ENCODE assay signal across 8 mouse cellular contexts in the genomic region with DNA sequence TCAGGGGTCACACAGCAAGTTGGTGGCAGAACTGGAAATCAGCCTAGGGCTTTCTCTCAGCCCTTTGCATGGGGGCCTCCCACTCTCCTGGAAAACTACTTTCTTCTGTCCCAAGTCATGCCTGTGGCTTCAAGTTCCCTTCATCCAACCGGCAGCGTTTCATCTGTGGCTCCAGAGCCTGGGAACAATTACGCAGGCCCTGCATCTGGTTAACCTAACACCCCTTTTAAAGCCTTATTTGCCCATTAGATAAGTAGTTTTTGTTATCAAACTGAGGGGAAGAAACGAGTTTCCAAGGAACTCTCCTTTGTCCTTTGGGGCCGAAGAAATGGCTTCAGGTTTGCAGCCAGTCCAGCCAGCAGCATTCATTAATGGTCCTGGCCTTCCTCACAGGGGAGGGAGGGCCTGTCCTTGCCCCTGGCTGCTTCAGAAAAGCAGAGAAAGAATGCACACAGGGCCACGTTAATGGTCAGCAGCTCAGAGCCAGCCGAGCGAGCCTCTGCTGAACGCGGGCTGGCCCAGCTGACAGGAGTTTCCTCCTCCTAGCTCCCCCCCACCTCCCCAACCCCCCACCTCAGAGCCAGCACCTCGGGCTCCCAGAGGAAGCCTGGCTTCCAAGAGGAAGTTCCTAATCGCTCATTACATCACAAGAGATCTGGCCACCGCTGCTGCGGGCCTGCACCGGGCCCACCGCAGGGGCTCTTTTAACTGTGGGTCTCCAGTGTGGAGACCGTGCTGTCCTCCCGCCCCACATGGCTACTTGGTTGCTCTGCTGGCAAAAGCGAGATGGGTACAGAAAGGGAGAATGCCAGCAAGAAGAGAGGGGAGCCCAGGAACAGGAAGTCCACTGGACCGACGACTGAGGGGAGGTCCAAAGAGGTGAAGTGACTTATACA.
A peak's percentile ranks its signal among the peaks of the same experiment; 100 is the strongest.
DNase-seq lines count a peak whose midpoint lies in the region; ATAC-seq and TF ChIP-seq lines count a peak whose summit lies in the region.

No protein-coding gene starts in this region.

- no peak for TF ChIP-seq POLR2A in kidney, adult 2 months (IDR thresholded peaks at IDR 0.05; ENCODE audit: low read depth, low read length)

- peak overlapping the region; percentile 27 for H3K9ac ChIP-seq in forebrain, embryonic 16.5 days (replicated peaks; ENCODE audit: low read depth, low read length)

- no peak for TF ChIP-seq CTCF in kidney, adult 2 months (conservative IDR thresholded peaks at IDR 0.05; ENCODE audit: insufficient read depth, insufficient read length, low read depth, low read length)

- peak; percentile 19; the same call in 1 of the 2 replicates for ATAC-seq in forebrain, embryonic 16.5 days
- ATAC-seq in CD4-positive, CD25-positive, alpha-beta regulatory T cell, adult 4 months: no peak

- H3K27me3 ChIP-seq in forebrain, embryonic 16.5 days (replicated peaks; ENCODE audit: control insufficient read depth, insufficient read depth, low read length): no peaks in the 10 kb centered on the region
- no peaks in the 10 kb centered on the region for H3K27me3 ChIP-seq in kidney, adult 2 months (replicated peaks; ENCODE audit: control insufficient read depth, insufficient read depth, low read length)

- no peaks in the 10 kb centered on the region for H3K9me3 ChIP-seq in forebrain, embryonic 16.5 days (ENCODE audit: control insufficient read depth, low read length)

- peak overlapping the region; percentile 18 for H3K4me2 ChIP-seq in forebrain, embryonic 16.5 days (ENCODE audit: low read length)

- peaks cover 34% of the 10 kb centered on the region for H3K4me1 ChIP-seq in forebrain, embryonic 16.5 days (replicated peaks; ENCODE audit: control insufficient read depth, insufficient read depth, low read length)
- H3K4me1 ChIP-seq in kidney, adult 2 months (ENCODE audit: control insufficient read depth, insufficient read depth, low read length): peaks cover 47% of the 10 kb centered on the region

- peak overlapping the region; percentile 58 for H3K27ac ChIP-seq in forebrain, embryonic 16.5 days (ENCODE audit: low read length)
- H3K27ac ChIP-seq in kidney, adult 2 months (ENCODE audit: insufficient read depth, low read depth, low read length): peak overlapping the region; percentile 97

- 7% methylated on average over 21 of the region's 21 CpGs for whole genome bisulfite sequencing in forebrain, embryonic 16.5 days
- 12% methylated on average over 21 of the region's 21 CpGs for WGBS in kidney, adult 2 months

- peak; percentile 30 to 72 for DNase-seq in adrenal gland, adult (ENCODE audit: inconsistent age in 2 of 2, low spot score in 1 of 2)
- no peak for DNase-seq in adrenal gland, postnatal 4 days (ENCODE audit: low spot score in 2 of 2)
- DNase-seq in kidney, adult 2 months: peak; percentile 85
- DNase-seq in lung, postnatal 36 days: peak; percentile 52
- DNase-seq in urinary bladder, adult 18-20 months (ENCODE audit: low spot score in 2 of 2): no peak
- no peak for DNase-seq in right cerebral cortex, postnatal 36 days (ENCODE audit: low spot score in 2 of 2)

- H3K36me3 ChIP-seq in forebrain, embryonic 16.5 days (ENCODE audit: control insufficient read depth, insufficient read depth): no peaks in the 10 kb centered on the region
- H3K36me3 ChIP-seq in kidney, adult 2 months (ENCODE audit: control insufficient read depth, insufficient read depth, low read length): no peaks in the 10 kb centered on the region

- H3K4me3 ChIP-seq in forebrain, embryonic 16.5 days (replicated peaks; ENCODE audit: low read length): no peak overlapping the region
- peak overlapping the region; percentile 15; the same call in 1 of the 2 replicates for H3K4me3 ChIP-seq in kidney, adult 2 months (ENCODE audit: insufficient read depth, low read depth, low read length)

Comparison
In these comparisons a context has a peak if more than half of its experiments do, and no peak if none do; other contexts are left out.
1. DNase-seq: peak in adrenal gland, adult (2 of 2), kidney, adult 2 months (single experiment) and lung, postnatal 36 days (single experiment); none in adrenal gland, postnatal 4 days (0 of 2), urinary bladder, adult 18-20 months (0 of 2) and right cerebral cortex, postnatal 36 days (0 of 2).